Mouse (Mus musculus) neural tube, postnatal 0 days (tissue): ENCODE results near the gene Zkscan4. TPM values are rescaled to one million over a fixed set of nuclear protein-coding genes. Genes with fewer than 3 reads are reported as not detected.

ENCODE experiments used
- microRNA counts: library from miRNA; unstranded; fragments of <30 nt; microRNA quantifications from one replicate; lab custom pipeline; 2015
- microRNA-seq: library from miRNA; unstranded; fragments of <30 nt; microRNA quantifications from one replicate; pipeline ENCODE4, GENCODE M21; 2016
- polyA plus RNA-seq: library from polyadenylated mRNA; unstranded; fragments of >200 nt; fragmentation: Nextera tagmentation; extraction: Ambion mirVana; gene quantifications from 2 replicates; pipeline ENCODE4 v1.2.1, GENCODE M21; 2015

Gene Zkscan4
- 7.6 and 9.4 TPM in 2 replicates for polyA plus RNA-seq

GRCm38 (mm10) chr13:21478759-21479670 is at the start of gene Zkscan4, which contains the start of gene Gm10065:
Gene Zkscan4, plus strand, starts transcription at chr13:21478907.
Gene Gm10065, minus strand, starts transcription at chr13:21479441.

GRCm38 (mm10) chr13:21440503-21441206 is 38.1 kb upstream of the Zkscan4 start, which contains the start of gene Pgbd1:
Gene Pgbd1, minus strand, starts transcription at chr13:21441058.

GRCm38 (mm10) chr13:21453449-21453848 is 25.3 kb upstream of the Zkscan4 start, which contains the start of gene Zscan26:
Gene Zscan26, minus strand, starts transcription at chr13:21453730.

GRCm38 (mm10) chr13:21468061-21469019 is 10.4 kb upstream of the Zkscan4 start, which contains the start of gene Nkapl:
Gene Nkapl, minus strand, starts transcription at chr13:21468509.

GRCm38 (mm10) chr13:21495080-21495479 is 16.4 kb downstream of the Zkscan4 start, which contains the start of gene AK157302:
Gene AK157302, plus strand, starts transcription at chr13:21495223.

GRCm38 (mm10) chr13:21501182-21501581 is 22.5 kb downstream of the Zkscan4 start, which contains the start of gene Gm11273:
Gene Gm11273, minus strand, starts transcription at chr13:21501418.

GRCm38 (mm10) chr13:21530781-21531201 is 52.1 kb downstream of the Zkscan4 start, which contains the start of gene Zkscan8:
Gene Zkscan8, minus strand, starts transcription at chr13:21531120.

MicroRNA genes within 50 kb of the gene (microRNA counts, 519-probe panel; counts per million panel counts)
- microRNA mmu-miR-1896 (lab: Ali Mortazavi, UCI), result 40.5 counts per million

Small RNA genes lying within 50 kb of the gene (microRNA-seq; reads per million reads assigned to microRNA genes)
- gene Mir1896, result not detected

Other genes with a start within 250 kb of the Zkscan4 start
- gene Gpx5, start 186.2 kb upstream of the Zkscan4 start, polyA plus RNA-seq, result not detected in 2 replicates
- gene Gpx6, start 166.8 kb upstream of the Zkscan4 start, polyA plus RNA-seq, result 0.51 and 0.79 TPM in 2 replicates
- not detected in 2 replicates for gene Olfr1367, start 132.0 kb upstream of the Zkscan4 start, polyA plus RNA-seq
- gene Zscan12, start 116.1 kb upstream of the Zkscan4 start, polyA plus RNA-seq, result 7.2 and 7.6 TPM in 2 replicates
- gene Zkscan3, start 76.2 kb upstream of the Zkscan4 start, polyA plus RNA-seq, result 44.7 and 45.6 TPM in 2 replicates
- gene Pgbd1, start 37.8 kb upstream of the Zkscan4 start, polyA plus RNA-seq, result 1.4 and 1.9 TPM in 2 replicates
- gene Zscan26, start 25.2 kb upstream of the Zkscan4 start, polyA plus RNA-seq, result 20.9 and 22.4 TPM in 2 replicates
- 3.3 and 4.2 TPM in 2 replicates for gene Nkapl, start 10.4 kb upstream of the Zkscan4 start, polyA plus RNA-seq
- not detected in 2 replicates for gene Gm10065, start 534 bp downstream of the Zkscan4 start, polyA plus RNA-seq
- gene AK157302, start 16.3 kb downstream of the Zkscan4 start, polyA plus RNA-seq, result 0.37 and 0.65 TPM in 2 replicates
- gene Gm11273, start 22.5 kb downstream of the Zkscan4 start, polyA plus RNA-seq, result 9.1 and 11.5 TPM in 2 replicates
- 3.5 and 4.0 TPM in 2 replicates for gene Zkscan8, start 52.2 kb downstream of the Zkscan4 start, polyA plus RNA-seq
- 0.14 and 0.17 TPM in 2 replicates for gene Olfr1366, start 63.9 kb downstream of the Zkscan4 start, polyA plus RNA-seq
- 0.09 and 0.11 TPM in 2 replicates for gene Olfr1535, start 81.0 kb downstream of the Zkscan4 start, polyA plus RNA-seq
- not detected in 2 replicates for gene Olfr1364, start 102.9 kb downstream of the Zkscan4 start, polyA plus RNA-seq
- gene Olfr1362, start 135.1 kb downstream of the Zkscan4 start, polyA plus RNA-seq, result not detected in 2 replicates
- not detected in 2 replicates for gene Olfr11, start 163.6 kb downstream of the Zkscan4 start, polyA plus RNA-seq
- gene Olfr1361, start 184.5 kb downstream of the Zkscan4 start, polyA plus RNA-seq, result not detected in 2 replicates
- gene Olfr1360, start 198.5 kb downstream of the Zkscan4 start, polyA plus RNA-seq, result not detected in 2 replicates
- gene Olfr1359, start 219.2 kb downstream of the Zkscan4 start, polyA plus RNA-seq, result not detected in 2 replicates
- gene Hist1h2bl, start 237.2 kb downstream of the Zkscan4 start, polyA plus RNA-seq, result not detected in 2 replicates
- gene Hist1h2ai, start 237.5 kb downstream of the Zkscan4 start, polyA plus RNA-seq, result 2.3 and 6.6 TPM in 2 replicates
- gene Hist1h3h, start 238.8 kb downstream of the Zkscan4 start, polyA plus RNA-seq, result 0.86 TPM in 1 of 2 replicates, not detected in the other
- gene Hist1h2bm, start 243.1 kb downstream of the Zkscan4 start, polyA plus RNA-seq, result 0.49 TPM in 1 of 2 replicates, not detected in the other